Mouse (Mus musculus): ENCODE results near the gene Nfe2l1.
"Not testable (repeated sequence)": the region's sequence is repeated elsewhere in the genome, so short reads cannot be mapped to it uniquely, and the experiment has no call there.

Gene Nfe2l1

GRCm38 (mm10) chr11:96829813-96830538 is at the start of gene Nfe2l1:
Gene Nfe2l1 (minus strand): TSS chr11:96829968.
- DNase-seq, result peak; percentile 96

GRCm38 (mm10) chr11:96879359-96879758 is 49.6 kb upstream of the Nfe2l1 start:
- DNase-seq, result no peak

- DNase-seq, result no peak
These were observed 48.9 kb upstream of the Nfe2l1 start for GRCm38 (mm10) chr11:96878715-96879114.

- no peak for DNase-seq
These were observed 47.3 kb upstream of the Nfe2l1 start for GRCm38 (mm10) chr11:96877071-96877470.

- no peak for DNase-seq
These were observed 46.7 kb upstream of the Nfe2l1 start for GRCm38 (mm10) chr11:96876300-96877040.

- peak; percentile 71 for DNase-seq
These were observed 46.0 kb upstream of the Nfe2l1 start for GRCm38 (mm10) chr11:96875745-96876144.

GRCm38 (mm10) chr11:96875270-96875669 is 45.5 kb upstream of the Nfe2l1 start:
- DNase-seq, result no peak

GRCm38 (mm10) chr11:96873601-96874140 is 43.9 kb upstream of the Nfe2l1 start:
- no peak for DNase-seq

GRCm38 (mm10) chr11:96872441-96873379 is 42.9 kb upstream of the Nfe2l1 start:
- no peak for DNase-seq

- peak; percentile 62 for DNase-seq
These were observed 37.4 kb upstream of the Nfe2l1 start for GRCm38 (mm10) chr11:96867149-96867548.

GRCm38 (mm10) chr11:96863206-96863995 is 33.6 kb upstream of the Nfe2l1 start:
- no peak for DNase-seq

- no peak for DNase-seq
These were observed 32.8 kb upstream of the Nfe2l1 start for GRCm38 (mm10) chr11:96862534-96862933.

- peak; percentile 96 for DNase-seq
These were observed 32.1 kb upstream of the Nfe2l1 start for GRCm38 (mm10) chr11:96861878-96862289.

GRCm38 (mm10) chr11:96861446-96861845 is 31.7 kb upstream of the Nfe2l1 start:
- no peak for DNase-seq

GRCm38 (mm10) chr11:96860564-96860963 is 30.8 kb upstream of the Nfe2l1 start:
- DNase-seq, result peak; percentile 62

GRCm38 (mm10) chr11:96859635-96860034 is 29.9 kb upstream of the Nfe2l1 start:
- no peak for DNase-seq

- no peak for DNase-seq
These were observed 27.7 kb upstream of the Nfe2l1 start for GRCm38 (mm10) chr11:96857446-96857845.

GRCm38 (mm10) chr11:96849681-96850467 is 20.1 kb upstream of the Nfe2l1 start, which contains the start of gene Copz2:
Gene Copz2 (plus strand): TSS chr11:96849870.
- no peak for DNase-seq

- DNase-seq, result not testable (repeated sequence)
These were observed 19.4 kb upstream of the Nfe2l1 start for GRCm38 (mm10) chr11:96849145-96849544.

GRCm38 (mm10) chr11:96848694-96849093 is 18.9 kb upstream of the Nfe2l1 start:
- DNase-seq, result no peak

GRCm38 (mm10) chr11:96847240-96847639 is 17.5 kb upstream of the Nfe2l1 start:
- no peak for DNase-seq
